Mouse (Mus musculus) limb, embryonic 11.5 days (tissue): Measurements from ENCODE around the gene Ccdc34. TPM values are rescaled to one million over a fixed set of nuclear protein-coding genes. Genes with fewer than 3 reads are reported as not detected.

Source experiments
- ATAC-seq: fragments of 200-750 bp; cut with Nextera tagmentation; 2 replicates; pipeline ENCODE4 v1.8.0; 2017; ENCODE audit warnings: low read depth; ENCODE audit not compliant: insufficient number of reproducible peaks, low FRiP score, low TSS enrichment
- DNase-seq: peaks from one replicate; pipeline ENCODE4 v3.0.0-alpha.2; 2015; ENCODE audit warnings: low spot score
- H3K27ac ChIP-seq: fragments of 300-500 bp; sonication (generic); replicated peaks from 2 replicates; pipeline ENCODE4 v1.5.1; 2014; ENCODE audit warnings: low read depth, mild to moderate bottlenecking, low read length
- H3K27me3 ChIP-seq: fragments of 300-500 bp; sonication (generic); 2 replicates; pipeline ENCODE4 v1.6.1; 2014; ENCODE audit warnings: mild to moderate bottlenecking, low read length, mixed read lengths; ENCODE audit not compliant: control insufficient read depth, insufficient read depth
- H3K36me3 ChIP-seq: fragments of 300-500 bp; sonication (generic); 2 replicates; pipeline ENCODE4 v1.6.1; 2014; ENCODE audit warnings: mild to moderate bottlenecking, low read length, moderate library complexity, mixed read lengths; ENCODE audit not compliant: control insufficient read depth, insufficient read depth
- H3K4me1 ChIP-seq: fragments of 300-500 bp; sonication (generic); 2 replicates; pipeline ENCODE4 v1.6.1; 2014; ENCODE audit warnings: low read length, mixed read lengths; ENCODE audit not compliant: control insufficient read depth, insufficient read depth
- H3K4me2 ChIP-seq: fragments of 300-500 bp; sonication (generic); 2 replicates; pipeline ENCODE4 v1.6.1; 2014; ENCODE audit warnings: low read depth, mild to moderate bottlenecking, moderate library complexity; ENCODE audit not compliant: severe bottlenecking
- H3K4me3 ChIP-seq: fragments of 300-500 bp; sonication (generic); 2 replicates; pipeline ENCODE4 v1.5.1; 2014; ENCODE audit warnings: low read depth, low read length
- H3K9ac ChIP-seq: fragments of 300-500 bp; sonication (generic); 2 replicates; pipeline ENCODE4 v1.6.1; 2014; ENCODE audit warnings: mild to moderate bottlenecking, low read length
- H3K9me3 ChIP-seq: fragments of 300-500 bp; sonication (generic); 2 replicates; pipeline ENCODE4 v1.6.1; 2016; ENCODE audit warnings: low read length; ENCODE audit not compliant: control insufficient read depth
- whole genome bisulfite sequencing: fragments of 180-500 bp; shearing (Covaris S2); extraction: QIAGEN DNeasy Blood & Tissue Kit; methylation state at CpG from one replicate; pipeline ENCODE4 v1.1.7; 2014; 5-methylcytosine and 5-hydroxymethylcytosine counted together
- polyA plus RNA-seq: library from polyadenylated mRNA; unstranded; fragments of >200 nt; fragmentation: Nextera tagmentation; extraction: Ambion mirVana; gene quantifications from 2 replicates; pipeline ENCODE4 v1.2.1, GENCODE M21; 2014

Ccdc34 gene
- polyA plus RNA-seq, 1 experiment from 2014 or later, result 68.8 TPM

GRCm38 (mm10) chr2:110005596-110006239, 11.9 kb upstream of the Ccdc34 start:
- ATAC-seq (no peak), DNase-seq (no peak)
- Histone ChIP-seq H3K36me3 (peaks cover 8% of the 10 kb centered on the region), H3K4me2 (no peak overlapping the region), H3K27ac (no peak overlapping the region), H3K9ac (no peak overlapping the region), H3K9me3 (no peaks in the 10 kb centered on the region), H3K4me3 (no peak overlapping the region), H3K27me3 (no peaks in the 10 kb centered on the region), H3K4me1 (no peaks in the 10 kb centered on the region)
- WGBS, result 92% methylated on average over 3 of the region's 3 CpGs

- H3K27me3 ChIP-seq, result no peaks in the 10 kb centered on the region
- no peak overlapping the region for H3K27ac ChIP-seq
- H3K4me1 ChIP-seq, result no peaks in the 10 kb centered on the region
- no peak overlapping the region for H3K4me2 ChIP-seq
- no peaks in the 10 kb centered on the region for H3K9me3 ChIP-seq
- no peak overlapping the region for H3K4me3 ChIP-seq
- H3K9ac ChIP-seq, result no peak overlapping the region
- peaks cover 6% of the 10 kb centered on the region; the same call in 1 of the 2 replicates for H3K36me3 ChIP-seq
- no peak for ATAC-seq
- DNase-seq, result no peak
- WGBS, result 95% methylated on average over 10 of the region's 10 CpGs
These were observed 10.0 kb upstream of the Ccdc34 start for GRCm38 (mm10) chr2:110007423-110008267.

- Histone ChIP-seq H3K27me3 (no peaks in the 10 kb centered on the region), H3K4me1 (no peaks in the 10 kb centered on the region), H3K27ac (no peak overlapping the region), H3K4me2 (no peak overlapping the region), H3K4me3 (no peak overlapping the region), H3K36me3 (peaks cover 6% of the 10 kb centered on the region; the same call in 1 of the 2 replicates), H3K9me3 (no peaks in the 10 kb centered on the region), H3K9ac (no peak overlapping the region)
- ATAC-seq (no peak), DNase-seq (no peak)
These were observed 8.2 kb upstream of the Ccdc34 start for GRCm38 (mm10) chr2:110009449-110009848.

- H3K36me3 ChIP-seq, result peaks cover 6% of the 10 kb centered on the region; the same call in 1 of the 2 replicates
- no peaks in the 10 kb centered on the region for H3K9me3 ChIP-seq
- H3K4me1 ChIP-seq, result no peaks in the 10 kb centered on the region
- H3K4me3 ChIP-seq, result no peak overlapping the region
- DNase-seq (no peak), ATAC-seq (no peak)
- no peak overlapping the region for H3K9ac ChIP-seq
- no peak overlapping the region for H3K27ac ChIP-seq
- H3K27me3 ChIP-seq, result no peaks in the 10 kb centered on the region
- H3K4me2 ChIP-seq, result no peak overlapping the region
- 94% methylated on average over 13 of the region's 13 CpGs for WGBS
These were observed 5.4 kb upstream of the Ccdc34 start for GRCm38 (mm10) chr2:110012184-110012725.

GRCm38 (mm10) chr2:110017087-110017486, 530 bp upstream of the Ccdc34 start:
- whole genome bisulfite sequencing, result 52% methylated on average over 7 of the region's 7 CpGs
- ATAC-seq, result 0 out of 2 replicates have a peak, but pooled peaks have one; percentile 16
- H3K4me3 ChIP-seq, result peak overlapping the region; percentile 77
- H3K4me1 ChIP-seq, result peaks cover 5% of the 10 kb centered on the region; the same call in 1 of the 2 replicates
- H3K4me2 ChIP-seq, result peak overlapping the region; percentile 76
- no peak for DNase-seq
- no peaks in the 10 kb centered on the region for H3K27me3 ChIP-seq
- H3K9ac ChIP-seq, result no peak overlapping the region; the same call in 1 of the 2 replicates
- H3K9me3 ChIP-seq, result no peaks in the 10 kb centered on the region
- peaks cover 3% of the 10 kb centered on the region; the same call in 1 of the 2 replicates for H3K36me3 ChIP-seq
- H3K27ac ChIP-seq, result no peak overlapping the region; the same call in 1 of the 2 replicates

- no peak for ATAC-seq
- peaks cover 5% of the 10 kb centered on the region; the same call in 1 of the 2 replicates for H3K4me1 ChIP-seq
- WGBS, result 87% methylated on average over 4 of the region's 4 CpGs
- peaks cover 7% of the 10 kb centered on the region; the same call in 1 of the 2 replicates for H3K36me3 ChIP-seq
- no peaks in the 10 kb centered on the region for H3K27me3 ChIP-seq
- no peaks in the 10 kb centered on the region for H3K9me3 ChIP-seq
- no peak overlapping the region for H3K9ac ChIP-seq
- no peak overlapping the region for H3K4me3 ChIP-seq
- no peak overlapping the region for H3K27ac ChIP-seq
- DNase-seq, result no peak
- H3K4me2 ChIP-seq, result no peak overlapping the region
These were observed 2.0 kb downstream of the Ccdc34 start for GRCm38 (mm10) chr2:110019656-110020055.

GRCm38 (mm10) chr2:110020430-110020829, 2.8 kb downstream of the Ccdc34 start:
- 98% methylated on average over 1 of the region's 1 CpGs for WGBS
- Histone ChIP-seq H3K9me3 (no peaks in the 10 kb centered on the region), H3K27ac (no peak overlapping the region), H3K4me2 (no peak overlapping the region), H3K4me1 (peaks cover 5% of the 10 kb centered on the region; the same call in 1 of the 2 replicates), H3K36me3 (peaks cover 7% of the 10 kb centered on the region; the same call in 1 of the 2 replicates), H3K9ac (no peak overlapping the region), H3K27me3 (no peaks in the 10 kb centered on the region), H3K4me3 (no peak overlapping the region)
- ATAC-seq (no peak), DNase-seq (no peak)

- Histone ChIP-seq H3K9ac (no peak overlapping the region), H3K9me3 (no peaks in the 10 kb centered on the region), H3K36me3 (no peaks in the 10 kb centered on the region), H3K27me3 (no peaks in the 10 kb centered on the region), H3K4me3 (no peak overlapping the region), H3K4me2 (no peak overlapping the region), H3K4me1 (0 out of 2 replicates have a peak, but pooled peaks cover 4% of the 10 kb centered on the region), H3K27ac (no peak overlapping the region)
- ATAC-seq (no peak), DNase-seq (no peak)
- 24% methylated on average over 4 of the region's 4 CpGs for WGBS
These were observed 18.6 kb downstream of the Ccdc34 start for GRCm38 (mm10) chr2:110036265-110036664.
